Mouse (Mus musculus): ENCODE results near the gene Olfr1094. TPM values are rescaled to one million over a fixed set of nuclear protein-coding genes. Genes with fewer than 3 reads are reported as not detected.

Olfr1094 gene
- not detected in 2 replicates for total RNA-seq (2012; rRNA removed)

- H3K27ac ChIP-seq (ENCODE audit: insufficient read depth, low read depth, low read length, poor library complexity, severe bottlenecking) = no peak within 1 kb of the TSS
- TF ChIP-seq ZNF384 (IDR thresholded peaks at IDR 0.05; ENCODE audit: low read depth, low read length) (no peak), CHD2 (IDR thresholded peaks at IDR 0.05; ENCODE audit: low read depth, low read length) (no peak), MAFK (IDR thresholded peaks at IDR 0.05; ENCODE audit: insufficient read depth, low read depth, low read length) (no peak), HCFC1 (IDR thresholded peaks at IDR 0.05; ENCODE audit: borderline replicate concordance, insufficient read depth, low read length) (no peak), ZC3H11A (IDR thresholded peaks at IDR 0.05; ENCODE audit: borderline replicate concordance, low read depth, low read length) (no peak)
These were observed at the start of gene Olfr1094 for GRCm38 (mm10) chr2:86824363-86824762. Gene Olfr1094 (plus strand): TSS chr2:86824663.

DNA sequence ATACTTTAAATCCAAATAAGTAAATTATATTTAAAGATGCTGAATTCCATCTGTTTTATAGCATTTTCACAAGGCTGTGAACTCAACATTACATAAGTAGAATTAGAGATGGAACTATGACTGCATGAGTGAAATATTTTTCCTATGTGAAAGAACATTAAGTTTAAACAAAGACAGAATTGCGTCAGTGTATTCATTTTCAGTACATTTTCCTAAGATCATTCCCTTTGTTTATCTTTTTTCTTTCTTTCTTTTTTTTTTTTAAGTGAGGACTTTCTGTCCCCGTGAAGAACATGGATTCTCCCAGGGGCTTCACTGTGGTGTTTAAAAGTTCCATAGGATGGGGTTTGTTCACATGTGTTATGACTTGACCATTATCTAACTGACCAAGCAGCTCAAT, 42.3 kb upstream of the Olfr1094 start, which contains the start of gene Olfr1093:
Olfr1093 (plus strand) TSS at position 301 of the 400 bp plus-strand sequence.
- in situ Hi-C loops (cut with MboI; ENCODE audit: low sequenced_read_pairs in 2 of 2, unreplicated experiment in 2 of 2) = no loop called here
- TF ChIP-seq CHD2 (IDR thresholded peaks at IDR 0.05; ENCODE audit: low read depth, low read length) (no peak), MAFK (IDR thresholded peaks at IDR 0.05; ENCODE audit: insufficient read depth, low read depth, low read length) (no peak), ZNF384 (IDR thresholded peaks at IDR 0.05; ENCODE audit: low read depth, low read length) (no peak), HCFC1 (IDR thresholded peaks at IDR 0.05; ENCODE audit: borderline replicate concordance, insufficient read depth, low read length) (no peak), ZC3H11A (IDR thresholded peaks at IDR 0.05; ENCODE audit: borderline replicate concordance, low read depth, low read length) (no peak)
- no peak within 1 kb of the TSS for H3K9ac ChIP-seq (ENCODE audit: insufficient read depth, low read depth, low read length, poor library complexity, severe bottlenecking)
- DNase-seq (ENCODE audit: low read depth, low spot score) = no peak
- H3K4me3 ChIP-seq (ENCODE audit: insufficient read depth in 1 of 2, low read depth in 1 of 2, low read length in 2 of 2, poor library complexity in 1 of 2, severe bottlenecking in 1 of 2) = no peak within 1 kb of the TSS
- H3K27ac ChIP-seq (ENCODE audit: insufficient read depth, low read depth, low read length, poor library complexity, severe bottlenecking) = no peak within 1 kb of the TSS
- no peaks in the 10 kb centered on the region for H3K9me3 ChIP-seq (ENCODE audit: control insufficient read depth, insufficient read depth, low read depth, low read length)
- no peaks in the 10 kb centered on the region for H3K36me3 ChIP-seq (ENCODE audit: control insufficient read depth, insufficient read depth, low read length, poor library complexity, severe bottlenecking)
- no peaks in the 10 kb centered on the region for H3K4me1 ChIP-seq (ENCODE audit: control insufficient read depth in 2 of 2, insufficient read depth in 2 of 2, low read length in 2 of 2, poor library complexity in 1 of 2)

More at GRCm38 (mm10) chr2:86824363-86824762, at the start of gene Olfr1094:
- Histone ChIP-seq H3K4me3 (ENCODE audit: insufficient read depth in 1 of 2, low read depth in 1 of 2, low read length in 2 of 2, poor library complexity in 1 of 2, severe bottlenecking in 1 of 2) (no peak within 1 kb of the TSS), H3K36me3 (ENCODE audit: control insufficient read depth, insufficient read depth, low read length, poor library complexity, severe bottlenecking) (no peaks in the 10 kb centered on the region), H3K9ac (ENCODE audit: insufficient read depth, low read depth, low read length, poor library complexity, severe bottlenecking) (no peak within 1 kb of the TSS), H3K4me1 (ENCODE audit: control insufficient read depth in 2 of 2, insufficient read depth in 2 of 2, low read length in 2 of 2, poor library complexity in 1 of 2) (no peaks in the 10 kb centered on the region), H3K9me3 (ENCODE audit: control insufficient read depth, insufficient read depth, low read depth, low read length) (no peaks in the 10 kb centered on the region)
- DNase-seq (ENCODE audit: low read depth, low spot score) = no peak
- in situ Hi-C loops (cut with MboI; ENCODE audit: low sequenced_read_pairs in 2 of 2, unreplicated experiment in 2 of 2) = no loop called here

DNA sequence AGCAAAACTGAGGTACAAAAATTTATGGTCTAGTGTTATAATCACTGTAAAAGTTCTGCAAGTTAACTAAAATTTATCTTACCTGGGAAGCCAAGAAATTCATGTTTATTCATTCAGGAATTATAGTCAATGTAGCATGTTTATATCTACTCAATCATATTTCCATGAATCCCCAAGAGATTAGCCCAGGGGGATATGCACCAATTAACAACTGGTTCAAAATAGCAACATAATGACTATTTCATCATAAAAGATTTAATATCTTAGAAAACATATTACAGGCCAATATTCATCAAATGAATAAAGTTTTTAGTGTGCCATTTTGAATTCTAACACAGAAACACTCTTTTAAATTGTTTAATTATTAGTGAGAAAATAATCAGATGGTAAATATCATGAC, 14.5 kb upstream of the Olfr1094 start, which contains the start of gene Olfr141:
Olfr141 (minus strand) TSS at position 101 of the 400 bp plus-strand sequence.
- TF ChIP-seq MAFK (IDR thresholded peaks at IDR 0.05; ENCODE audit: insufficient read depth, low read depth, low read length) (no peak), CHD2 (IDR thresholded peaks at IDR 0.05; ENCODE audit: low read depth, low read length) (no peak), ZNF384 (IDR thresholded peaks at IDR 0.05; ENCODE audit: low read depth, low read length) (no peak), HCFC1 (IDR thresholded peaks at IDR 0.05; ENCODE audit: borderline replicate concordance, insufficient read depth, low read length) (no peak), ZC3H11A (IDR thresholded peaks at IDR 0.05; ENCODE audit: borderline replicate concordance, low read depth, low read length) (no peak)
- Histone ChIP-seq H3K36me3 (ENCODE audit: control insufficient read depth, insufficient read depth, low read length, poor library complexity, severe bottlenecking) (no peaks in the 10 kb centered on the region), H3K9ac (ENCODE audit: insufficient read depth, low read depth, low read length, poor library complexity, severe bottlenecking) (no peak within 1 kb of the TSS), H3K4me3 (ENCODE audit: insufficient read depth in 1 of 2, low read depth in 1 of 2, low read length in 2 of 2, poor library complexity in 1 of 2, severe bottlenecking in 1 of 2) (no peak within 1 kb of the TSS), H3K9me3 (ENCODE audit: control insufficient read depth, insufficient read depth, low read depth, low read length) (no peaks in the 10 kb centered on the region), H3K27ac (ENCODE audit: insufficient read depth, low read depth, low read length, poor library complexity, severe bottlenecking) (no peak within 1 kb of the TSS), H3K4me1 (ENCODE audit: control insufficient read depth in 2 of 2, insufficient read depth in 2 of 2, low read length in 2 of 2, poor library complexity in 1 of 2) (no peaks in the 10 kb centered on the region)
- DNase-seq (ENCODE audit: low read depth, low spot score) = no peak
- in situ Hi-C loops (cut with MboI; ENCODE audit: low sequenced_read_pairs in 2 of 2, unreplicated experiment in 2 of 2) = no loop called here

- H3K4me1 ChIP-seq (ENCODE audit: control insufficient read depth in 2 of 2, insufficient read depth in 2 of 2, low read length in 2 of 2, poor library complexity in 1 of 2) = no peaks in the 10 kb centered on the region
- no peaks in the 10 kb centered on the region for H3K9me3 ChIP-seq (ENCODE audit: control insufficient read depth, insufficient read depth, low read depth, low read length)
- H3K9ac ChIP-seq (ENCODE audit: insufficient read depth, low read depth, low read length, poor library complexity, severe bottlenecking) = no peak within 1 kb of the TSS
- H3K4me3 ChIP-seq (ENCODE audit: insufficient read depth in 1 of 2, low read depth in 1 of 2, low read length in 2 of 2, poor library complexity in 1 of 2, severe bottlenecking in 1 of 2) = no peak within 1 kb of the TSS
- DNase-seq (ENCODE audit: low read depth, low spot score) = no peak
- in situ Hi-C loops (cut with MboI; ENCODE audit: low sequenced_read_pairs in 2 of 2, unreplicated experiment in 2 of 2) = no loop called here
- H3K36me3 ChIP-seq (ENCODE audit: control insufficient read depth, insufficient read depth, low read length, poor library complexity, severe bottlenecking) = no peaks in the 10 kb centered on the region
- TF ChIP-seq ZNF384 (IDR thresholded peaks at IDR 0.05; ENCODE audit: low read depth, low read length) (no peak), HCFC1 (IDR thresholded peaks at IDR 0.05; ENCODE audit: borderline replicate concordance, insufficient read depth, low read length) (no peak), CHD2 (IDR thresholded peaks at IDR 0.05; ENCODE audit: low read depth, low read length) (no peak), MAFK (IDR thresholded peaks at IDR 0.05; ENCODE audit: insufficient read depth, low read depth, low read length) (no peak), ZC3H11A (IDR thresholded peaks at IDR 0.05; ENCODE audit: borderline replicate concordance, low read depth, low read length) (no peak)
- no peak within 1 kb of the TSS for H3K27ac ChIP-seq (ENCODE audit: insufficient read depth, low read depth, low read length, poor library complexity, severe bottlenecking)
These were observed 27.1 kb downstream of the Olfr1094 start, which contains the start of gene Olfr1095 for GRCm38 (mm10) chr2:86851596-86851995. Gene Olfr1095 (minus strand): TSS chr2:86851696.

All from ES-E14 (cell line).